Mouse (Mus musculus) olfactory bulb, adult 2 months (tissue): Measurements from ENCODE around the gene Casz1.

Experiments used
- CTCF ChIP-seq: fragments of 200-500 bp; IDR thresholded peaks from 2 replicates; pipeline ENCODE4 v1.5.1; 2012; ENCODE audit warnings: low read depth, mild to moderate bottlenecking, low read length, moderate library complexity; ENCODE audit not compliant: insufficient read depth
- POLR2A ChIP-seq: fragments of 200-500 bp; IDR thresholded peaks from 2 replicates; pipeline ENCODE4 v1.6.1; 2012; ENCODE audit warnings: mild to moderate bottlenecking, low read depth, low read length, moderate library complexity; ENCODE audit not compliant: insufficient read depth

DNA sequence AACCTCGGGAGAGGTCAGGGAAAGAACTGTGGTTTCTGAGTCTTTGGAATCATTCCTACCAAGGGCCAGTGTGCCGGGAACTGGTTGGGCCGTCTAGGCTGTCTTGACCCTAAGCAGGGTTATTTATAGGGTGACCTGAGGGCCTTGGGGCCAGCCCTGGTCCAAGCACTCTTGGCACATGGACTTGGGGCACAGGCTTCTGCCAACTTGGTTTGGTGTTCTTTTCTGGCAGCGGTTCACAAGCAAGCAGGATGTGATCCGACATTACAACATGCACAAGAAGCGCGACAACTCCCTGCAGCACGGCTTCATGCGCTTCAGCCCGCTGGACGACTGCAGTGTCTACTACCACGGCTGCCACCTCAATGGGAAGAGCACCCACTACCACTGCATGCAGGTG, 132.5 kb downstream of the Casz1 start:
- TF ChIP-seq CTCF (no peak), POLR2A (no peak)
